Mouse (Mus musculus) liver, embryonic 14.5 days (tissue): ENCODE data around the gene Scgb1b20.
"Not testable (repeated sequence)": the region's sequence is repeated elsewhere in the genome, so short reads cannot be mapped to it uniquely, and the experiment has no call there.

Experiments
- CTCF ChIP-seq: IDR thresholded peaks from 2 replicates; pipeline ENCODE4 v1.5.1; 2016; ENCODE audit warnings: antibody characterized with exemption, low read depth, control low read depth
- EP300 ChIP-seq: IDR thresholded peaks from 2 replicates; pipeline ENCODE4 v1.6.1; 2016; ENCODE audit warnings: antibody characterized with exemption, low read depth

DNA sequence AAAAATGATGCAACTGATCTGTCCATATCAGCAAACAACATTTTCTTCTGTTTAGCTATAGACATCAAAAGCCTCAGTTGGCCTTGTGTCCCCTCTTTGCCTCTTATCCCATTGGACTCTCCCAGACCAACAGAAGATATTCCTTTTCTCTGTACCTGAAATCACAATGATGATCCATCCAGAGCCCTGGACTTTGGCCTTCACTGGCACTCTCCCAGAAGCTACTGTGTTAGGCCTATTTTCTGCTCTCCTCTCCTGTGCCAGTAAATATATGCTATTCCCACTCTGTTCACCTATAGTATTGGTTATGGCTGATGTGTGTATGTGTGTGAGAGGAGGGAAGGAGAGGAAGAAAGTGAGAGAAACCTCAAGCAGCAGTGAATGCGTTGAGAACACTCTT, 36.6 kb downstream of the Scgb1b20 start:
- not testable (repeated sequence) for TF ChIP-seq CTCF, EP300
